Mouse (Mus musculus) hindbrain, embryonic 12.5 days (tissue): ENCODE results near the gene Zranb3. TPM values are rescaled to one million over a fixed set of nuclear protein-coding genes. Genes with fewer than 3 reads are reported as not detected.
"Not testable (repeated sequence)": the region's sequence is repeated elsewhere in the genome, so short reads cannot be mapped to it uniquely, and the experiment has no call there.

Experiments
- ATAC-seq: fragments of 200-750 bp; cut with Nextera tagmentation; 2 replicates; pipeline ENCODE4 v1.8.0; 2017; ENCODE audit warnings: moderate TSS enrichment; ENCODE audit not compliant: low FRiP score
- H3K27ac ChIP-seq: fragments of 300-500 bp; sonication (generic); 2 replicates; pipeline ENCODE4 v1.5.1; 2016; ENCODE audit warnings: mild to moderate bottlenecking
- H3K27me3 ChIP-seq: fragments of 300-500 bp; sonication (generic); 2 replicates; pipeline ENCODE4 v1.6.1; 2016; ENCODE audit warnings: mild to moderate bottlenecking
- H3K36me3 ChIP-seq: fragments of 300-500 bp; sonication (generic); 2 replicates; pipeline ENCODE4 v1.6.1; 2016; ENCODE audit warnings: mild to moderate bottlenecking
- H3K4me1 ChIP-seq: fragments of 300-500 bp; sonication (generic); 2 replicates; pipeline ENCODE4 v1.6.1; 2016
- H3K4me2 ChIP-seq: fragments of 300-500 bp; sonication (generic); replicated peaks from 2 replicates; pipeline ENCODE4 v1.6.1; 2016; ENCODE audit warnings: mild to moderate bottlenecking
- H3K4me3 ChIP-seq: fragments of 300-500 bp; sonication (generic); 2 replicates; pipeline ENCODE4 v1.5.1; 2016; ENCODE audit warnings: mild to moderate bottlenecking
- H3K9ac ChIP-seq: fragments of 300-500 bp; sonication (generic); 2 replicates; pipeline ENCODE4 v1.6.1; 2016; ENCODE audit warnings: mild to moderate bottlenecking, moderate library complexity
- H3K9me3 ChIP-seq: fragments of 300-500 bp; sonication (generic); replicated peaks from 2 replicates; pipeline ENCODE4 v1.6.1; 2016; ENCODE audit warnings: mild to moderate bottlenecking
- WGBS: fragments of 180-500 bp; shearing (Covaris S2); methylation state at CpG from one replicate; pipeline ENCODE4 v1.1.7; 2016; 5-methylcytosine and 5-hydroxymethylcytosine counted together
- polyA plus RNA-seq: library from polyadenylated mRNA; unstranded; fragments of >200 nt; fragmentation: Nextera tagmentation; extraction: Ambion mirVana; gene quantifications from 2 replicates; pipeline ENCODE4 v1.2.1, GENCODE M21; 2016

The Zranb3 gene
- polyA plus RNA-seq = 9.2 TPM in 2 replicates

DNA sequence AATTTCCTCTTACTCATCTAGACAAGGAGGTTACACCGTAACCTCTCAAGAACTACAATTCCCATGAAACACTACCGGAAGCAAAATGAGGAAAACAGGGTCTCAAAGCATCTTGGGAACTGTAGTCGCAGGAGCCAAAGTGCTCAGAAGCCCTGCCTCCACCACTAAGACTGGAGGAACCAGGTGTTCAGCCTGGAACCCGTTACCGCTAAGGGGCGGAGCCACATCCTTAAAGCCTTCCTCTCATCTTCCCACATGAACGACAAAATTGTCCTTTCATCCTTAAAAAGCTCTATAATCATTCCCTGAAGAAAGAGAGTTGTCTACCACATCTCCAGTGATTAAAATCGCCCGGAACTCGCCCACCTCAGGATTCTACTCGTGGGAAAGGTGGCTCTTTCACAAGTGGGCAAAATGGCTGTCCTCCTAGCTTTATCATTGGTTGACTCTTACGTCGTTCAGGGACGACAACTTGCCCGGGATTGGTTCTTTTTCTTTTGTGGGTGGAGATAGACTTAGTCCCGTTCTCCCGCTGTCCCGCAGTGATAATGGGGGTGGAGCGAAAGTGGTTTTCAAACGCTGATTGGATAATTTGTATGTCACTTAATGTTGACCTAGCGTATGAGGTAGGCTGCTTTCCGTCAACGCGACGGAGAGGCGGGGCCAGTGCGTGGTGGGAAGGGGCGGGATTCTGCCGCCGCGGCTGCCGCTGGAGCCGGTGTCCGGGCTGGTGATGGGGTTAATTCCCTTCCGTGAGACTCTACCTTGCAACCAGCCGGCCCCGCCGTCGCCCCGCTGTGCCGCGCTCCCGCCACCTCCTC lies at the start of gene Zranb3, which contains the start of gene R3hdm1:
Gene Zranb3, minus strand, starts transcription at position 407 of the 821 bp plus-strand sequence.
Gene R3hdm1, plus strand, starts transcription at position 661 of the 821 bp plus-strand sequence.
- peak; percentile 97 for ATAC-seq
- under 1% methylated on average over 43 of the region's 43 CpGs for WGBS
- H3K36me3 ChIP-seq = no peaks in the 10 kb centered on the region
- H3K4me3 ChIP-seq = peak within 1 kb of the TSS; percentile 90
- H3K9me3 ChIP-seq = no peaks in the 10 kb centered on the region
- peak within 1 kb of the TSS; percentile 77 for H3K9ac ChIP-seq
- no peaks in the 10 kb centered on the region for H3K27me3 ChIP-seq
- H3K4me2 ChIP-seq = peak within 1 kb of the TSS; percentile 61
- H3K27ac ChIP-seq = peak within 1 kb of the TSS; percentile 95
- H3K4me1 ChIP-seq = peaks cover 9% of the 10 kb centered on the region

DNA sequence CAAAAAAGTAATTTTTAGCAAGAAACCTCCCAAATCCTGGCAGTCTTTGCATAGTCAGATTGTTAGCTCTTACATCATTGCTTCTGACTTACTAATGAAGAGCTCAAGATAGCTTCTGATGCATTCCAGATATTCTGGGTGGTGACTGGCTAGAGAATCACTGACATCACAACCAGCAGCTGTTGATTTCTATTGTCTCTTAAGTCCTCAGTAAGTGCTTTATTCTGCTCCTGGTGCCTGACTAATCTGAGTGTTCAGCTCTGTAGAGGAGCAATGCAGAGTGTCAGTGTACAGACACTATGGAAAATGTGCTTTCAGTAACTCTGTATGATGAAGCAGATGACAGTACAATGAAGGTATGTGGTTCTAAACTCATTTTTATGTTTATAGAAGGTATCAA lies 38.9 kb upstream of the Zranb3 start:
- H3K9ac ChIP-seq = no peak overlapping the region
- ATAC-seq = 0 out of 2 replicates have a peak, but pooled peaks have one; percentile 40
- H3K27me3 ChIP-seq = no peaks in the 10 kb centered on the region
- no peaks in the 10 kb centered on the region for H3K4me1 ChIP-seq
- H3K36me3 ChIP-seq = no peaks in the 10 kb centered on the region
- H3K4me2 ChIP-seq = no peak overlapping the region
- H3K9me3 ChIP-seq = no peaks in the 10 kb centered on the region
- no peak overlapping the region for H3K4me3 ChIP-seq
- H3K27ac ChIP-seq = no peak overlapping the region

DNA sequence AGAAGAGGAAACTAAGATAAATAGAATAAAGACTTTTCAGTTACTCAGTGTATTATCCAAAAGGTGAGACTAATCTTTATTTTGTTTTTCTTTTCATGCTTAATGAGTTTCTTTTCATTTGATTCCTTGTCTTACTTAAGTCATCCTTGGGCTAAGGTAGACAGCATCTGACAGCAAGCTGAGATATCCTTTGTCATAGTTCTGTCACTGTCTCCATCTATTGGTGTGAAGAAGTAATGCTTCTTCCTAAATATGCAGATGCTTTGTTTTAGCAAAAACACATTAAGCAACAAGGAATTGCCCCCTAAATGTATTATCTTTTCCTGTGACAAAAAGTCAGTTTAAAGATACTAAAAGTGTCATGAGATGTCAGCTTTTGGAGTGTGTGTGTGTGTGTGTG lies 38.2 kb upstream of the Zranb3 start:
- no peak for ATAC-seq
- no peak overlapping the region for H3K9ac ChIP-seq
- H3K27ac ChIP-seq = no peak overlapping the region
- no peaks in the 10 kb centered on the region for H3K27me3 ChIP-seq
- H3K9me3 ChIP-seq = no peaks in the 10 kb centered on the region
- H3K4me3 ChIP-seq = no peak overlapping the region
- H3K4me1 ChIP-seq = no peaks in the 10 kb centered on the region
- H3K36me3 ChIP-seq = no peaks in the 10 kb centered on the region
- no peak overlapping the region for H3K4me2 ChIP-seq

DNA sequence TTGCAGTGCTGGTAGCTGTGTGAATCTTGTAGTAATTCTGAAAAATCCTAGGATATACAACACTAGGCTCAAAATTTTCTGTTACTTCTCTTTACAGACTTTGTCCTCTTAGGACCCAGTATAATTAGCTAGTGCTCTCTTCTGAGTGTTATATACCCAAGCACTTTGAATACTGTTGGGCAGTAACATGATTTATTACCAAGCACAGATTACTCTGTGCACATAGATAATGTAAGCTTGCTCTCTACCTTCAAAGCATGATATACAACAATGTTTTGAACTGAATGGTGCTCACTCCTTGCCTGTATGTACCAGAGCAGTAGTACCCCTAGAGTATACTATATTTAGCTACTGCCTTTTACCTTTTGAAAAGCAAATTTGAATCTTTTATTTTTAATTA lies 33.4 kb upstream of the Zranb3 start:
- H3K27me3 ChIP-seq, H3K9me3 ChIP-seq, H3K4me3 ChIP-seq, H3K4me1 ChIP-seq, H3K9ac ChIP-seq, H3K4me2 ChIP-seq, H3K27ac ChIP-seq, ATAC-seq, H3K36me3 ChIP-seq: not testable (repeated sequence)

DNA sequence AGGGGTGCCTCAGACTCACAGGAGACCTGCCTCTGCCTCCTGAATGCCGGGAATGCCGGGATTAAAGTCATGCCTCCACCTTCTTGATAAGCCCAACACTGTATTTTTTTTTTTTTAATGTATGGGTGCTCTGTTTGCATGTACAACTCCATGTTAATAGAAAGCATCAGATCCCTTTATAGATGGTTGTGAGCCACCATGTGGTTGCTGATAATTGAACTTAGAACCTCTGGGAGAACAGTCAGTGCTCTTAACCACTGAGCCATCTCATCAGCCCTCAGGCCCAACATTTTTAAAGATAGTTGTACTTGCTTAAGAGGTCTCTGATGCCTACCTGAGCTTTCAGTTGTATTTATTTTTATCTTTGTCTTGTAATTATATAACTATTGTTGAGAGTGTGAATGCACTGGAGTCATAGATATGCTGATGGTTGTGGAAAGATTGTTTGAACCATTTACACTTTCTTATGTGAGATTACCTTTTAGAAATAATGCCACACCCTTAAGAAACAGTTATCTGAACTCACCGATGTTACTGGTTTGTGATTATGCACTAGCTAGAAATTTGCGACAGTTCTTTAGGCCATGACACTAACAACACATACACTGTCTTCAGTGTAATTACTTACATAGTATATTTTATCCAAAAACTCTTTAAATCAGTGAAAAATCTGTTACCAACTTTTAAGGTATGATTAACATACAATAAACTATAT lies 18.2 kb upstream of the Zranb3 start:
- WGBS = 92% methylated on average over 4 of the region's 4 CpGs

DNA sequence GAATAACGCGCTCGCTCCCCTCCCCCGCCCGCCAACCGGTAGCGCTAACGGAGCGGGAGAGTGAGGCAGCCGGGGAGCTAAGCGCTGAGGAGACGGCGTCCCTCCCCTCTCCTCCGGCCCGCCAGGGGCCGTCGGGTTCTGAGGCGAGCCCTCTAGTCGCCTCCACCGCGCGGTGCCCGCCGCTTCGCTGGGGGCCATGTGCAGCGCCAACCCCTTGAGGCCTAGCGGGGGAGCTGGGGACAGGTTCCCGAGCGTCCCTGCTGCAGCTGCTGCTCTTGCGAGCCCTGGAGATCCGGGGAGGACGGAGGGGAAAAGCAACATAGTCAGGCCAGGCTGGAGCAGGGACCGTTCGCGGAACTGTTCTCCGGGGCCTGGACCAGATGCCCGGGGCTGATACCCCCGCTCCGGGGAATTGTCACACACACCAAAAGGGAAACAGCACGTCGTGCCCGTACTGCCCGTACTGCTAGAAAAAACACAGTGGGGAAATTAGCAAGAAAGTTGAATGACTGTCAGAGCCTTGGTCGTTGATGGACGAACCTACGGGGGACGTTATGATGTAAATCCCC lies 757 bp upstream of the Zranb3 start:
- H3K4me2 ChIP-seq = peak overlapping the region; percentile 61
- peak overlapping the region; percentile 90 for H3K4me3 ChIP-seq
- ATAC-seq = peak; percentile 77
- H3K9ac ChIP-seq = peak overlapping the region; percentile 77
- no peaks in the 10 kb centered on the region for H3K27me3 ChIP-seq
- H3K9me3 ChIP-seq = no peaks in the 10 kb centered on the region
- 0% methylated on average over 44 of the region's 47 CpGs for WGBS
- peak overlapping the region; percentile 95 for H3K27ac ChIP-seq
- H3K4me1 ChIP-seq = peaks cover 9% of the 10 kb centered on the region
- no peaks in the 10 kb centered on the region for H3K36me3 ChIP-seq

More for the DNA sequence above, 18.2 kb upstream of the Zranb3 start:
- H3K27me3 ChIP-seq = no peaks in the 10 kb centered on the region
- no peak overlapping the region for H3K9ac ChIP-seq
- H3K9me3 ChIP-seq = no peaks in the 10 kb centered on the region
- ATAC-seq = no peak
- no peak overlapping the region for H3K4me2 ChIP-seq
- H3K27ac ChIP-seq = no peak overlapping the region
- no peaks in the 10 kb centered on the region for H3K36me3 ChIP-seq
- no peak overlapping the region for H3K4me3 ChIP-seq
- H3K4me1 ChIP-seq = no peaks in the 10 kb centered on the region

DNA sequence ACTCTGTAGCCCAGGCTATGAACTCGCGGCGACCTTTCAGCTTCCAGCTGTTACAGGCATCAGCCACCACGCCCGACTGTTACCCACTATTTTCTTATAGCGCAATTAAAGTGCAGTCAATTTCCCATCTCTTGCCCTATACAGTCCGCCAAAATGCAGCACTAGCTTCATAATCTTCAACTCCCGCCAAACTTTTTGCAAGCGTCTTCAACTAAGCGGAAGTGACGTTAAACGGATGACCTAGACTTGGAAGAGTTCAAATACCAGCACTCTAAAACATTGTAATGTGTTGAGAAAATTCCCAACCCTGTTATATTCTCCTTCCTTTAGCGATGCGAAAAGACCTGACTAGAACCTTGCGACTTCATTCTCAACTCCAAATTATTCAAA lies 601 bp downstream of the Zranb3 start:
- under 1% methylated on average over 15 of the region's 15 CpGs for WGBS
- Histone ChIP-seq H3K4me1 (peaks cover 9% of the 10 kb centered on the region), H3K4me3 (peak overlapping the region; percentile 90), H3K36me3 (no peaks in the 10 kb centered on the region), H3K9me3 (no peaks in the 10 kb centered on the region), H3K9ac (peak overlapping the region; percentile 49), H3K4me2 (peak overlapping the region; percentile 57), H3K27me3 (no peaks in the 10 kb centered on the region), H3K27ac (0 out of 2 replicates have a peak overlapping the region, but pooled peaks have one; percentile 91)
- ATAC-seq = peak; percentile 15

DNA sequence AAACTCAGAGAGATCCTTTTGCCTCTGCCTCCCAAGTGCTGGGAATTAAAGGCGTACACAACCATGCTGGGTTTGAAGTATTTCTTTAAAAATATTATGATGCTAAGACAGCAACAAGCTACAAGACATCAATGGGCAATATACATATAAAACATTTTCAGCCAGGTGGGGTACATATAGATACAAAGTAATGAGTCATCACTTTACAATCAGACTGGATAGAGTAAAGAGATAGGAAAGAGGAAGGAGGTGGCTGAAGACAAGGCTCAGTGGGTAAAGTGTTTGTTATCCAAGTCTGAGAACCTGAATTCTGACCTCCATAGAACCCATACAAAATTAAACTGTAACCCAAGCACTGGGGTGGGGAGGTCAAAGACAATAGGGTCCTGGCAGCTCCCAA lies 4.5 kb downstream of the Zranb3 start:
- Histone ChIP-seq H3K4me2 (no peak overlapping the region), H3K4me3 (no peak overlapping the region), H3K9ac (no peak overlapping the region), H3K4me1 (no peaks in the 10 kb centered on the region), H3K9me3 (no peaks in the 10 kb centered on the region), H3K27me3 (no peaks in the 10 kb centered on the region), H3K27ac (no peak overlapping the region), H3K36me3 (no peaks in the 10 kb centered on the region)
- no peak for ATAC-seq
- WGBS = 96% methylated on average over 1 of the region's 1 CpGs

DNA sequence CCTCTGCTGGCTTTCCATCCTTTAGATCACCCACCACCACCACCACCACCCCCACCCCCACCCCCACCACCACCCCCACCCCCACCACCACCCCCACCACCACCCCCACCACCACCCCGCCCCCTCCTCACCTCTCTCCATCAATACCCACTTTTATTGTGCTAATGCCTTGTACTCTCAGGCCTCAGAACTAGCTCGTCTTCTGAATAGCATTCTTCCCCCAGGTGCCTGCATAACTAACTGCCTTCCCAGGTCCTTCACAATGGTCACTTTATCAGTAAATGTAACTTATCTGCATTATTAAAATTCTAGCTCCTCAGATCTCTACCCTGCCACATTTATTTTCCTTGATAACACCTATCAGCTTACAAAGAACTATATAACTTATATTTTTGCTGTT lies 8.2 kb downstream of the Zranb3 start:
- no peak overlapping the region for H3K9ac ChIP-seq
- H3K4me2 ChIP-seq = no peak overlapping the region
- no peak for ATAC-seq
- H3K27ac ChIP-seq = no peak overlapping the region
- H3K4me1 ChIP-seq = no peaks in the 10 kb centered on the region
- no peaks in the 10 kb centered on the region for H3K27me3 ChIP-seq
- peaks cover 9% of the 10 kb centered on the region for H3K36me3 ChIP-seq
- WGBS = 68% methylated on average over 2 of the region's 2 CpGs
- no peaks in the 10 kb centered on the region for H3K9me3 ChIP-seq
- no peak overlapping the region for H3K4me3 ChIP-seq

DNA sequence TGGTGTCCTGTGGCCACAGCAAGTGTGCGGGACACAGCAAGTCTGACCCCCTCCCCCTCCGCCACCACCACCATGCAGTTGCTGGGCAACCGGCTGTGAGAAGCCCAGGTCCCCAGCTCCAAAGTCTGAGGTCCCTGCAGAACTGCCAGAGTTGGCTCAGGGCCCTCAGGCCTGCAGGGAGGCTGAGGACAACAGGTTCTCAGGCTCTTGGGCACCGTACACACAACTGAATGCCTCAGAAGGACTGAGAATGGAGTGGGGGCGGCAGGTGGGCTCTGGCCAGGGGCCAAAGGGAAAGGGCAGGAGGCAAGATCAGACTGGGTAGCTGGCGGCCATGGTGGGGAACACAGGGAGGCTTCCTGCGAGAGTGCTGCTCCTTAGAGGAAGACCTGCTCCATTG lies 20.0 kb downstream of the Zranb3 start:
- no peak for ATAC-seq

DNA sequence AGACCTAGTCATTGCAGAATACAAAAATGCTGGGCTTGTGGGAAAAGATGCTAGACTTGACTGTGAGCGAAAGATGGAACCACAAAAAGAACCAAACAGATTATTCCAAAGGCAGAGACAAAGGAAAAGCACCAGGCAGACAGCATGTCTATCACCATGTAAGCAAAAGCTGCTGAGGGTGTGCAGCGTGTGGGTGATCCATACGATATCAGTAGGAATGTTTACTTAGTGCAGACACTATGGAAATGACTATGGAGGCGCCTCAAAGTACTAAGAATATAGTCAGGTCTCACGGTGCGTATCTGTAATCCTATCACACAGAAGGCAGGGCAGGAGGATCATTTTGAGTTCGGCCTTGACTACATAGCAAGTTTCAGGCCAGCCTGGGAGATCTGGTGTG lies 21.0 kb downstream of the Zranb3 start:
- WGBS = 90% methylated on average over 7 of the region's 7 CpGs
- Histone ChIP-seq H3K9me3 (no peaks in the 10 kb centered on the region), H3K36me3 (peaks cover 4% of the 10 kb centered on the region; the same call in 1 of the 2 replicates), H3K27me3 (no peaks in the 10 kb centered on the region), H3K4me1 (peaks cover 6% of the 10 kb centered on the region), H3K27ac (no peak overlapping the region), H3K9ac (no peak overlapping the region), H3K4me2 (no peak overlapping the region), H3K4me3 (no peak overlapping the region)
- ATAC-seq = no peak

More for the DNA sequence above, 20.0 kb downstream of the Zranb3 start:
- Histone ChIP-seq H3K4me1 (peaks cover 6% of the 10 kb centered on the region), H3K27me3 (no peaks in the 10 kb centered on the region), H3K4me2 (no peak overlapping the region), H3K9me3 (no peaks in the 10 kb centered on the region), H3K36me3 (peaks cover 4% of the 10 kb centered on the region; the same call in 1 of the 2 replicates), H3K27ac (no peak overlapping the region), H3K4me3 (no peak overlapping the region), H3K9ac (no peak overlapping the region)
- 80% methylated on average over 7 of the region's 7 CpGs for WGBS

DNA sequence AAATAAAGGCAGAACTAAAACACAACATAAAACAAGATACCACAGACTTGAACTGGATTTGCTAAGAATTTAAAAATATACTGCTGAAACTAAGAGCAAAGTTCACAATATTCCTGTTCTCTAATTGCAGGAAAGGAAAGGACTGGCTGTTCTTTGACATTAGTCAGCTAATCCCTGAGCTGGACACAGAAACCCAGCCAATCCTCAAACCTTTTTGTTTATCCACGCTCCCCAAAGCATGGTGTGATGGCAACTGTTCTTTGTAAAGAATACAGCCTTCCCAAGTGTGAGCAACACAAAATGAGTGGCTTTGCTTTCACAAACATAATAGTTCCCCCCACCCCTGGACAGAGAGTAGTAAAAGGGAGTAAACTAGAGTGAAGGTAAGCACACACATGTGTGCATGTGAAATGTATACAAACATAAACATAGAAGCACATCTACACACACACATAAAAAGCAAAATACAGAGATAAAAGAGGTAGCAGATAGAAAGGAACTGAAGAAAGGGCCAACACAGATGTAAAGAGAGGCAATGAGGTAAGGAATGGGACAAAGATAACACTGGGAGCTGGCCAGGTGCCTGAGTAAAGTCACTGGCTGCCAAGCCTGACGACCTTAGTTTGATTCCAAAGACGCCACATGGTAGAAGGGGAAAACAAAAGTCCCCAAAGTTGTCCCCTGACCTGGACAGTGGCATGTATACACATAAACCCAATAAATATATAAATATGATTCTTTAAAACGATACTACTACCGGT lies 21.7 kb downstream of the Zranb3 start:
- H3K27ac ChIP-seq = no peak overlapping the region
- 86% methylated on average over 5 of the region's 5 CpGs for WGBS
- no peak for ATAC-seq

More for the DNA sequence above, 21.7 kb downstream of the Zranb3 start:
- H3K27me3 ChIP-seq = no peaks in the 10 kb centered on the region
- no peaks in the 10 kb centered on the region for H3K9me3 ChIP-seq
- no peak overlapping the region for H3K4me3 ChIP-seq
- H3K4me1 ChIP-seq = peaks cover 6% of the 10 kb centered on the region
- no peak overlapping the region for H3K9ac ChIP-seq
- peaks cover 4% of the 10 kb centered on the region; the same call in 1 of the 2 replicates for H3K36me3 ChIP-seq
- no peak overlapping the region for H3K4me2 ChIP-seq
